Mouse (Mus musculus): ENCODE data around the gene Gcn1l1. TPM values are rescaled to one million over a fixed set of nuclear protein-coding genes. Genes with fewer than 3 reads are reported as not detected.

Gcn1l1 gene
- polyA plus RNA-seq, 1 experiment = 131 TPM

- no peak for TF ChIP-seq GATA1 (IDR thresholded peaks at IDR 0.05; ENCODE audit: low read length)
Observed at GRCm38 (mm10) chr5:115569308-115569707, 4.3 kb downstream of the Gcn1l1 start.

GRCm38 (mm10) chr5:115569721-115570120 is 4.7 kb downstream of the Gcn1l1 start:
- no peak for TF ChIP-seq GATA1 (IDR thresholded peaks at IDR 0.05; ENCODE audit: low read length)

GRCm38 (mm10) chr5:115571086-115571485 is 6.0 kb downstream of the Gcn1l1 start:
- no peak for TF ChIP-seq GATA1 (IDR thresholded peaks at IDR 0.05; ENCODE audit: low read length)

- TF ChIP-seq GATA1 (IDR thresholded peaks at IDR 0.05; ENCODE audit: low read length) = no peak
Observed at GRCm38 (mm10) chr5:115572679-115573535, 7.9 kb downstream of the Gcn1l1 start.

- no peak for TF ChIP-seq GATA1 (IDR thresholded peaks at IDR 0.05; ENCODE audit: low read length)
Observed at GRCm38 (mm10) chr5:115574992-115575391, 9.9 kb downstream of the Gcn1l1 start.

GRCm38 (mm10) chr5:115578922-115579321 is 13.9 kb downstream of the Gcn1l1 start:
- TF ChIP-seq GATA1 (IDR thresholded peaks at IDR 0.05; ENCODE audit: low read length) = no peak

GRCm38 (mm10) chr5:115579363-115579762 is 14.3 kb downstream of the Gcn1l1 start:
- TF ChIP-seq GATA1 (IDR thresholded peaks at IDR 0.05; ENCODE audit: low read length) = no peak

- no peak for TF ChIP-seq GATA1 (IDR thresholded peaks at IDR 0.05; ENCODE audit: low read length)
Observed at GRCm38 (mm10) chr5:115580229-115581001, 15.4 kb downstream of the Gcn1l1 start.

- TF ChIP-seq GATA1 (IDR thresholded peaks at IDR 0.05; ENCODE audit: low read length) = no peak
Observed at GRCm38 (mm10) chr5:115581662-115582061, 16.6 kb downstream of the Gcn1l1 start.

GRCm38 (mm10) chr5:115585616-115586015 is 20.6 kb downstream of the Gcn1l1 start:
- TF ChIP-seq GATA1 (IDR thresholded peaks at IDR 0.05; ENCODE audit: low read length) = no peak

- TF ChIP-seq GATA1 (IDR thresholded peaks at IDR 0.05; ENCODE audit: low read length) = no peak
Observed at GRCm38 (mm10) chr5:115586166-115586565, 21.1 kb downstream of the Gcn1l1 start.

GRCm38 (mm10) chr5:115586780-115587179 is 21.7 kb downstream of the Gcn1l1 start:
- TF ChIP-seq GATA1 (IDR thresholded peaks at IDR 0.05; ENCODE audit: low read length) = no peak

- no peak for TF ChIP-seq GATA1 (IDR thresholded peaks at IDR 0.05; ENCODE audit: low read length)
Observed at GRCm38 (mm10) chr5:115591028-115591427, 26.0 kb downstream of the Gcn1l1 start.

- TF ChIP-seq GATA1 (IDR thresholded peaks at IDR 0.05; ENCODE audit: low read length) = no peak
Observed at GRCm38 (mm10) chr5:115591506-115591905, 26.5 kb downstream of the Gcn1l1 start.

GRCm38 (mm10) chr5:115603561-115603960 is 38.5 kb downstream of the Gcn1l1 start:
- no peak for TF ChIP-seq GATA1 (IDR thresholded peaks at IDR 0.05; ENCODE audit: low read length)

- no peak for TF ChIP-seq GATA1 (IDR thresholded peaks at IDR 0.05; ENCODE audit: low read length)
Observed at GRCm38 (mm10) chr5:115611566-115611965, 46.5 kb downstream of the Gcn1l1 start.

All from G1E-ER4 (cell line).